Comparison of ENCODE assay signal across 12 mouse cellular contexts in the genomic region with DNA sequence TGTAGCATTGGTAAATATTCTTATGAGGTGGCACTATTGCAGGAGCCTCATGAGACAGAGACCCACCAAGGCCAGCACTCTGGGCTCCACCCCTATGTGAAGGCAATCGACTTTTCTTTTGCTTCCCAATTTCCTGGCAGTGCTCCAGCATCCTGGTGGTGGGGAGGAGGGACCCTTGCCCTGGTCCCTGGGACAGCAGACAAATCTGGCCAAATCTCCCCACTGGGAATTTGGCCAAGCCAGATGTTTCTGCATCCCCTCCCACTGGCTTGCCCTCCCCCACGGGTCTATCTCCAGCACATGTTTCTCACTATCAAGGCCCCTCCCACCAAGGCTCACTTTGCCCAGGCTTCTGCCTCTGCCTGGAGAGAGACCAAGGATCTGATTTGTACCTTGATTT. TPM values are rescaled to one million over a fixed set of nuclear protein-coding genes. Genes with fewer than 3 reads are reported as not detected.
DNase-seq lines count a peak whose midpoint lies in the region; ATAC-seq and TF ChIP-seq lines count a peak whose summit lies in the region.
"Had no signal": no experiment of that assay in that cellular context is flagged by ENCODE, and none has a peak within 500 bp of the region (broad histone marks: within the 10 kb centered on the region; RNA-seq: fewer than 3 reads in every experiment).

No protein-coding gene starts in this region.

- H3K4me1 ChIP-seq in limb, embryonic 14.5 days (ENCODE audit: control insufficient read depth, insufficient read depth, low read length): peaks cover 7% of the 10 kb centered on the region; the same call in 1 of the 2 replicates
- H3K4me1 ChIP-seq in cerebellum, adult 2 months (ENCODE audit: control insufficient read depth, insufficient read depth, low read length): no peaks in the 10 kb centered on the region
- H3K4me1 ChIP-seq: forebrain, embryonic 12.5 days; midbrain, embryonic 15.5 days had no signal

- TF ChIP-seq CTCF in layer of hippocampus, adult 2 months (conservative IDR thresholded peaks at IDR 0.05): no peak
- no peak for TF ChIP-seq CTCF in cerebellum, adult 2 months (IDR thresholded peaks at IDR 0.05; ENCODE audit: borderline replicate concordance, insufficient read depth, low read depth, low read length)

- DNase-seq in cerebellum, postnatal 10 days: peak; percentile 34 to 49
- peak; percentile 64 for DNase-seq in kidney, postnatal 10 days
- DNase-seq in kidney, adult 9 months: no peak
- DNase-seq in MN1 (ENCODE audit: low spot score): peak; percentile 40
- DNase-seq in limb, embryonic 14.5 days (ENCODE audit: low spot score): peak; percentile 52
- no peak for DNase-seq in layer of hippocampus, adult 2 months (ENCODE audit: low spot score in 2 of 2)
- no peak for DNase-seq in cerebellum, adult 2 months
- DNase-seq: kidney, postnatal 36 days had no signal

- WGBS in limb, embryonic 14.5 days: 9% methylated on average over 2 of the region's 2 CpGs
- WGBS in cerebellum, adult 2 months: 6% methylated on average over 2 of the region's 2 CpGs

- no peak overlapping the region for H3K4me3 ChIP-seq in limb, embryonic 14.5 days (replicated peaks; ENCODE audit: low read length)
- H3K4me3 ChIP-seq in layer of hippocampus, adult 2 months: no peak overlapping the region
- H3K4me3 ChIP-seq in cerebellum, adult 2 months (replicated peaks; ENCODE audit: insufficient read depth, low read depth, low read length): no peak overlapping the region
- H3K4me3 ChIP-seq: forebrain, embryonic 12.5 days; heart, embryonic 13.5 days; midbrain, embryonic 15.5 days had no signal

- H3K9me3 ChIP-seq in limb, embryonic 14.5 days (ENCODE audit: control insufficient read depth, low read length): no peaks in the 10 kb centered on the region
- H3K9me3 ChIP-seq: forebrain, embryonic 12.5 days; heart, embryonic 13.5 days; midbrain, embryonic 15.5 days had no signal

- no peak overlapping the region for H3K27ac ChIP-seq in limb, embryonic 14.5 days (replicated peaks; ENCODE audit: low read depth, low read length)
- no peak overlapping the region for H3K27ac ChIP-seq in layer of hippocampus, adult 2 months
- no peak overlapping the region for H3K27ac ChIP-seq in cerebellum, adult 2 months (ENCODE audit: insufficient read depth, low read length)
- H3K27ac ChIP-seq: forebrain, embryonic 12.5 days; heart, embryonic 13.5 days; midbrain, embryonic 15.5 days had no signal

- ATAC-seq in cerebellum, adult (ENCODE audit: insufficient number of reproducible peaks, low FRiP score, low TSS enrichment): no peak
- ATAC-seq in limb, embryonic 14.5 days (ENCODE audit: low FRiP score, low read depth): no peak
- ATAC-seq: midbrain, embryonic 15.5 days had no signal

- no peak overlapping the region for H3K4me2 ChIP-seq in limb, embryonic 14.5 days (replicated peaks; ENCODE audit: low read depth, low read length, severe bottlenecking)
- H3K4me2 ChIP-seq: forebrain, embryonic 12.5 days; heart, embryonic 13.5 days; midbrain, embryonic 15.5 days had no signal

- no peak overlapping the region for H3K9ac ChIP-seq in limb, embryonic 14.5 days (ENCODE audit: low read depth, low read length, severe bottlenecking)
- H3K9ac ChIP-seq: forebrain, embryonic 12.5 days; heart, embryonic 13.5 days; midbrain, embryonic 15.5 days had no signal

- H3K27me3 ChIP-seq in limb, embryonic 14.5 days (ENCODE audit: control insufficient read depth, insufficient read depth, low read length): no peaks in the 10 kb centered on the region
- no peaks in the 10 kb centered on the region for H3K27me3 ChIP-seq in cerebellum, adult 2 months (ENCODE audit: control insufficient read depth, insufficient read depth, low read length)
- H3K27me3 ChIP-seq: forebrain, embryonic 12.5 days; heart, embryonic 13.5 days; midbrain, embryonic 15.5 days had no signal

- no peaks in the 10 kb centered on the region for H3K36me3 ChIP-seq in limb, embryonic 14.5 days (ENCODE audit: control insufficient read depth, insufficient read depth, low read length)
- H3K36me3 ChIP-seq: forebrain, embryonic 12.5 days; heart, embryonic 13.5 days; midbrain, embryonic 15.5 days had no signal

- TF ChIP-seq POLR2A in limb, embryonic 14.5 days (IDR thresholded peaks at IDR 0.05; ENCODE audit: borderline replicate concordance, extremely low read depth, insufficient read depth, insufficient read length): no peak
- TF ChIP-seq POLR2A in cerebellum, adult 2 months (IDR thresholded peaks at IDR 0.05; ENCODE audit: borderline replicate concordance, insufficient read depth, low read length): no peak

RNA-seq across cellular contexts. Expression of gene Papln, which starts 10.9 kb away (rescaled TPM):
- polyA plus RNA-seq in limb, embryonic 14.5 days (2012; rRNA removed): 5.2 and 5.9 TPM in 2 replicates
- 2.0 and 2.6 TPM in 2 replicates for polyA plus RNA-seq in limb, embryonic 14.5 days (2014; fragmentation: Nextera tagmentation; extraction: Ambion mirVana)
- 1 to 10 TPM; 2.4 to 4.0 TPM for total RNA-seq in layer of hippocampus, adult 2 months (2021)
- 0.95 and 0.97 TPM in 2 replicates for polyA plus RNA-seq in cerebellum, adult 2 months (2012; rRNA removed)

Comparison
In these comparisons a context has a peak if more than half of its experiments do, and no peak if none do; other contexts are left out.
1. DNase-seq: peak in cerebellum, postnatal 10 days (2 of 2), kidney, postnatal 10 days (single experiment), MN1 (single experiment) and limb, embryonic 14.5 days (single experiment); none in kidney, adult 9 months (single experiment), layer of hippocampus, adult 2 months (0 of 2) and cerebellum, adult 2 months (0 of 2).